Mouse (Mus musculus) heart, adult 2 months (tissue): ENCODE results near the gene Adgrf5. TPM values are rescaled to one million over a fixed set of nuclear protein-coding genes. Genes with fewer than 3 reads are reported as not detected.

Source experiments
- DNase-seq, 2 experiments: peaks; one replicate each; pipeline ENCODE4 v3.0.0; 2021
- H3K27ac ChIP-seq: fragments of 200-600 bp; 2 replicates; pipeline ENCODE4 v1.8.1; 2022
- H3K27me3 ChIP-seq: fragments of 200-500 bp; 2 replicates; pipeline ENCODE4 v1.6.1; 2012; ENCODE audit warnings: mild to moderate bottlenecking, low read length, inconsistent platforms, mixed read lengths; ENCODE audit not compliant: control insufficient read depth, insufficient read depth
- H3K36me3 ChIP-seq: fragments of 200-500 bp; 2 replicates; pipeline ENCODE4 v1.6.1; 2012; ENCODE audit warnings: low read length, inconsistent platforms; ENCODE audit not compliant: control insufficient read depth, insufficient read depth
- H3K4me1 ChIP-seq: fragments of 200-500 bp; 2 replicates; pipeline ENCODE4 v1.6.1; 2011; ENCODE audit warnings: low read length; ENCODE audit not compliant: control insufficient read depth, insufficient read depth
- H3K4me3 ChIP-seq: fragments of 200-600 bp; 2 replicates; pipeline ENCODE4 v1.8.1; 2022
- H3K79me2 ChIP-seq: fragments of 200-500 bp; replicated peaks from 2 replicates; pipeline ENCODE4 v1.6.1; 2012; ENCODE audit warnings: mild to moderate bottlenecking, inconsistent platforms, low read length, moderate library complexity, mixed read lengths; ENCODE audit not compliant: control insufficient read depth, insufficient read depth
- H3K9ac ChIP-seq: fragments of 200-500 bp; 2 replicates; pipeline ENCODE4 v1.6.1; 2012; ENCODE audit warnings: low read depth, mild to moderate bottlenecking, control low read depth, inconsistent platforms, low read length, mixed read lengths
- CTCF ChIP-seq: fragments of 200-600 bp; IDR thresholded peaks from 2 replicates; pipeline ENCODE4 v1.8.1; 2022; ENCODE audit warnings: antibody characterized with exemption, mild to moderate bottlenecking, moderate library complexity
- EP300 ChIP-seq: fragments of 200-500 bp; IDR thresholded peaks from 2 replicates; pipeline ENCODE4 v1.6.1; 2011; ENCODE audit warnings: low read depth, low read length, control low read depth; ENCODE audit not compliant: insufficient read depth
- POLR2A ChIP-seq: fragments of 200-500 bp; IDR thresholded peaks from 2 replicates; pipeline ENCODE4 v1.6.1; 2011; ENCODE audit warnings: mild to moderate bottlenecking, low read depth, low read length, control low read depth; ENCODE audit not compliant: insufficient read depth
- WGBS: fragments of 180-500 bp; shearing (Covaris S2); methylation state at CpG from one replicate; pipeline ENCODE4 v1.1.7; 2018; 5-methylcytosine and 5-hydroxymethylcytosine counted together
- intact Hi-C: fragments of 180-260 bp; cut with DNase I; formaldehyde crosslinking; loops from one replicate; pipeline ENCODE4 v1.15.1; 2025
- polyA plus RNA-seq: library from polyadenylated mRNA; depleted of rRNA; stranded (reverse); fragments of >200 nt; gene quantifications from 2 replicates; pipeline ENCODE4 v1.2.3, GENCODE M21; 2012
- total RNA-seq, 2 experiments: library from RNA; stranded (reverse); gene quantifications; 2 replicates each; pipeline ENCODE4 v1.2.3; 2021

Gene Adgrf5
- total and polyA plus RNA-seq, 3 experiments = 57.7 to 231 (median 184) TPM

GRCm38 (mm10) chr17:43495502-43495901 lies 135.3 kb downstream of the Adgrf5 start:
- WGBS = 78% methylated on average over 5 of the region's 5 CpGs
- no peak for TF ChIP-seq POLR2A
- TF ChIP-seq EP300 = no peak
- no peak for TF ChIP-seq CTCF
- intact Hi-C loops = no loop called here

GRCm38 (mm10) chr17:43497521-43497920 lies 137.3 kb downstream of the Adgrf5 start:
- intact Hi-C loops = no loop called here
- DNase-seq = no peak
- Histone ChIP-seq H3K27ac (no peak overlapping the region), H3K9ac (no peak overlapping the region), H3K27me3 (no peaks in the 10 kb centered on the region), H3K36me3 (no peaks in the 10 kb centered on the region), H3K79me2 (no peaks in the 10 kb centered on the region), H3K4me3 (no peak overlapping the region), H3K4me1 (no peaks in the 10 kb centered on the region)
- WGBS = 15% methylated on average over 4 of the region's 4 CpGs
- no peak for TF ChIP-seq POLR2A
- no peak for TF ChIP-seq EP300
- TF ChIP-seq CTCF = no peak

More at GRCm38 (mm10) chr17:43495502-43495901, 135.3 kb downstream of the Adgrf5 start:
- H3K36me3 ChIP-seq = no peaks in the 10 kb centered on the region
- H3K4me3 ChIP-seq = no peak overlapping the region
- no peaks in the 10 kb centered on the region for H3K4me1 ChIP-seq
- no peak overlapping the region for H3K9ac ChIP-seq
- no peak for DNase-seq
- H3K27me3 ChIP-seq = no peaks in the 10 kb centered on the region
- H3K27ac ChIP-seq = no peak overlapping the region
- H3K79me2 ChIP-seq = no peaks in the 10 kb centered on the region

GRCm38 (mm10) chr17:43500513-43500912 lies 140.3 kb downstream of the Adgrf5 start:
- 83% methylated on average over 1 of the region's 1 CpGs for WGBS
- no peak for DNase-seq
- Histone ChIP-seq H3K27ac (no peak overlapping the region), H3K27me3 (no peaks in the 10 kb centered on the region), H3K36me3 (no peaks in the 10 kb centered on the region), H3K4me3 (no peak overlapping the region), H3K4me1 (no peaks in the 10 kb centered on the region), H3K79me2 (no peaks in the 10 kb centered on the region), H3K9ac (no peak overlapping the region)
- intact Hi-C loops = no loop called here
- TF ChIP-seq CTCF (no peak), EP300 (no peak), POLR2A (no peak)

GRCm38 (mm10) chr17:43501223-43501622 lies 141.0 kb downstream of the Adgrf5 start:
- H3K27ac ChIP-seq = no peak overlapping the region
- H3K36me3 ChIP-seq = no peaks in the 10 kb centered on the region
- TF ChIP-seq POLR2A (no peak), EP300 (no peak), CTCF (no peak)
- DNase-seq = no peak
- 42% methylated on average over 3 of the region's 3 CpGs for WGBS
- intact Hi-C loops = no loop called here
- H3K4me1 ChIP-seq = no peaks in the 10 kb centered on the region
- H3K4me3 ChIP-seq = no peak overlapping the region
- no peak overlapping the region for H3K9ac ChIP-seq
- H3K79me2 ChIP-seq = no peaks in the 10 kb centered on the region
- H3K27me3 ChIP-seq = no peaks in the 10 kb centered on the region

GRCm38 (mm10) chr17:43501631-43502030 lies 141.4 kb downstream of the Adgrf5 start:
- intact Hi-C loops = no loop called here
- 96% methylated on average over 5 of the region's 5 CpGs for WGBS
- H3K79me2 ChIP-seq = no peaks in the 10 kb centered on the region

GRCm38 (mm10) chr17:43502592-43502991 lies 142.3 kb downstream of the Adgrf5 start, which contains the start of gene Mep1a:
TSS of gene Mep1a (minus strand) at chr17:43502812.
- 92% methylated on average over 9 of the region's 9 CpGs for WGBS
- no peak within 1 kb of the TSS for H3K4me3 ChIP-seq
- no peaks in the 10 kb centered on the region for H3K4me1 ChIP-seq
- no peak within 1 kb of the TSS for H3K9ac ChIP-seq
- H3K27me3 ChIP-seq = no peaks in the 10 kb centered on the region
- H3K27ac ChIP-seq = no peak within 1 kb of the TSS
- intact Hi-C loops = no loop called here
- H3K36me3 ChIP-seq = no peaks in the 10 kb centered on the region
- no peaks in the 10 kb centered on the region for H3K79me2 ChIP-seq
- TF ChIP-seq POLR2A (no peak), EP300 (no peak), CTCF (no peak)
- no peak for DNase-seq

More at GRCm38 (mm10) chr17:43501631-43502030, 141.4 kb downstream of the Adgrf5 start:
- H3K4me1 ChIP-seq = no peaks in the 10 kb centered on the region
- TF ChIP-seq POLR2A = no peak
- no peak for TF ChIP-seq CTCF
- no peak for TF ChIP-seq EP300
- no peaks in the 10 kb centered on the region for H3K36me3 ChIP-seq
- no peak for DNase-seq
- no peaks in the 10 kb centered on the region for H3K27me3 ChIP-seq
- H3K27ac ChIP-seq = no peak overlapping the region
- H3K9ac ChIP-seq = no peak overlapping the region
- no peak overlapping the region for H3K4me3 ChIP-seq
